Mouse (Mus musculus): ENCODE data around the gene Adamts20. TPM values are rescaled to one million over a fixed set of nuclear protein-coding genes. Genes with fewer than 3 reads are reported as not detected.

Gene Adamts20
- polyA plus RNA-seq, 1 experiment from 2014 or later: 1.6 TPM

DNA sequence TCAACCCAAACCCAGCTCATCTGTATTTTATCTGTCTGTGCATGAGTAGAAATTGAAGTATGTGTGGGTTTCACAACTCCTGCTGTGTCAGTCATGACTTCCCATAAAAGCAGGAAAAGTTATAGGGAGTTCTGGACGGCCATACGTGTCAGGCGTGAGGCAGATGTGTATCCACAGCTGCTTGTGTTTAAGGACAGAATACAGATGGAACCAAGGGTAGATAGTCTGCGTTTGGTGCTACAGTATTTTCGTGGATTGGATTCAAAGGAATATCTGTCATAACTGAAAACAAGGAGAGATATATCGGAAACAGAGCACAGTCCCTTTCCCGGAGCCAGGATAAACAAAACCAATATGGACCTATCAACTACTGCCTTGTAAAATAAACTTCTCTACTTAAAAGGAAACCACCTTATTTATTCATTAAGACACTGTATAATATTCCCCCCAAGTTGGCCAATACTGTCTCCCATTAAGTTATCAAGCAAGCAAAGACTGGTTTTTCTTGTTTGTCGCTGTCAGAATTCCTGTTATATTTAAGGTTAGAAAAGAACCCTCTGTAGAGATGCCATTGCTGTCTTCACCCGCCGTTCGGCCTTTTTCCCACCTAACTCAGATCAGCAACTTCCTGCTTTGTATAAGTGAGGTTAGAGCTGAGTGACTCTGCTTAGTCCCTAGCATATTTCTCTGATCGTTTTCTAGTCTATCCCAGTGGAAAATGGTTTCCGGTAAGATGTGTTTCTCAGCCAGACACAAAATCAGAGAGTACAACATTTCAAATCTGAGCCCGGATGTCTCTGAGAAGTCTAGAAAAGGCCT lies 227.0 kb downstream of the Adamts20 start:
- peak overlapping the region; percentile 82 for H3K27ac ChIP-seq (ENCODE audit: low read length)
- ATAC-seq (ENCODE audit: low read depth): peak; percentile 96
- no peak overlapping the region for H3K4me3 ChIP-seq (ENCODE audit: low read length)
- WGBS: 35% methylated on average over 14 of the region's 14 CpGs
- 0 out of 2 replicates have a peak, but pooled peaks cover 2% of the 10 kb centered on the region for H3K4me1 ChIP-seq (replicated peaks; ENCODE audit: control insufficient read depth, insufficient read depth, low read length)
- H3K27me3 ChIP-seq (ENCODE audit: control insufficient read depth, insufficient read depth, low read depth, low read length): no peaks in the 10 kb centered on the region
- no peaks in the 10 kb centered on the region for H3K36me3 ChIP-seq (ENCODE audit: control insufficient read depth, insufficient read depth, low read length)
- H3K9ac ChIP-seq (ENCODE audit: low read length): no peak overlapping the region
- H3K4me2 ChIP-seq (ENCODE audit: low read depth, low read length): no peak overlapping the region
- H3K9me3 ChIP-seq (ENCODE audit: control insufficient read depth, low read length): no peaks in the 10 kb centered on the region

DNA sequence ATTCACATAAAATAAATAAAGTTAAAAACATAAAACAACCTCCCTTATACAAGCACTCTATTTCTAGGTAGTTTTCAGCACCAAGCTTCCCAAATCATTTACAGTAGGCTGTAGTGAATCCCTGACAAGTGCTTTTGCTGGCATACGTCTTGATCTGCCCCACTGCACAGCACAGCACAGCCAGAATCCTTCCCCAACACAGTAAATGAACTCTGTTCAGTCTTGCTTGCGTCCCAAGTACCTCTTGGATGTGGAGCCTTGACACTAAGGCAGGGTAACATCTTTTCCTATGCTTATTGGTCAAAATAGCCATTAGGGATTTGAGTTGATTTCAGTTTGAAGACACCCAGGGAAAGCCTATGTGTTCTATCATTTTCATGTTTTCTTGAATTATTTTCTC lies 228.5 kb downstream of the Adamts20 start:
- WGBS: 77% methylated on average over 2 of the region's 2 CpGs
- no peaks in the 10 kb centered on the region for H3K9me3 ChIP-seq (ENCODE audit: control insufficient read depth, low read length)
- H3K27ac ChIP-seq (ENCODE audit: low read length): no peak overlapping the region

DNA sequence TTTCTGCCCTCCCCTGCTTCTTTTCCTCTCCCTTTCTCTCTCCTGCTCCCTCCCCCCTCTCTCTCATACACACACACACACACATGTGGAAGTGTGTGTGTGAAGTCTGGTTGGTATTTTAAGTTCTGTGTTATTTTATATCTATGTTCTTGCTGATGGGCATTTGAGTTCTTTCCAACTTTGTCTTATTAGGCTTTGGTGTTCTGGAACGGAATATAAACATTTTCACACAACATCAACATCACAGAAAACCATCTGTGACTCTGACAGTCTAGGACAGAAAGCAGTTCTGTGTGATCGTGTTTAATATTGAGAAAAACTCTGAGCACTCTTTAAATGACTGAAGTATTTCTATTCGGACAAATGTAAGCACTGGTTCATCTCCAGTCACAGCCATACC lies 229.1 kb downstream of the Adamts20 start:
- Histone ChIP-seq H3K4me1 (replicated peaks; ENCODE audit: control insufficient read depth, insufficient read depth, low read length) (0 out of 2 replicates have a peak, but pooled peaks cover 2% of the 10 kb centered on the region), H3K4me3 (ENCODE audit: low read length) (no peak overlapping the region), H3K27me3 (ENCODE audit: control insufficient read depth, insufficient read depth, low read depth, low read length) (no peaks in the 10 kb centered on the region), H3K27ac (ENCODE audit: low read length) (no peak overlapping the region), H3K9me3 (ENCODE audit: control insufficient read depth, low read length) (no peaks in the 10 kb centered on the region), H3K4me2 (ENCODE audit: low read depth, low read length) (no peak overlapping the region), H3K9ac (ENCODE audit: low read length) (no peak overlapping the region), H3K36me3 (ENCODE audit: control insufficient read depth, insufficient read depth, low read length) (no peaks in the 10 kb centered on the region)
- 48% methylated on average over 3 of the region's 3 CpGs for WGBS
- no peak for ATAC-seq (ENCODE audit: low read depth)

More for the DNA sequence above, 228.5 kb downstream of the Adamts20 start:
- Histone ChIP-seq H3K4me1 (replicated peaks; ENCODE audit: control insufficient read depth, insufficient read depth, low read length) (0 out of 2 replicates have a peak, but pooled peaks cover 2% of the 10 kb centered on the region), H3K27me3 (ENCODE audit: control insufficient read depth, insufficient read depth, low read depth, low read length) (no peaks in the 10 kb centered on the region), H3K36me3 (ENCODE audit: control insufficient read depth, insufficient read depth, low read length) (no peaks in the 10 kb centered on the region), H3K4me2 (ENCODE audit: low read depth, low read length) (no peak overlapping the region), H3K4me3 (ENCODE audit: low read length) (no peak overlapping the region), H3K9ac (ENCODE audit: low read length) (no peak overlapping the region)
- no peak for ATAC-seq (ENCODE audit: low read depth)

DNA sequence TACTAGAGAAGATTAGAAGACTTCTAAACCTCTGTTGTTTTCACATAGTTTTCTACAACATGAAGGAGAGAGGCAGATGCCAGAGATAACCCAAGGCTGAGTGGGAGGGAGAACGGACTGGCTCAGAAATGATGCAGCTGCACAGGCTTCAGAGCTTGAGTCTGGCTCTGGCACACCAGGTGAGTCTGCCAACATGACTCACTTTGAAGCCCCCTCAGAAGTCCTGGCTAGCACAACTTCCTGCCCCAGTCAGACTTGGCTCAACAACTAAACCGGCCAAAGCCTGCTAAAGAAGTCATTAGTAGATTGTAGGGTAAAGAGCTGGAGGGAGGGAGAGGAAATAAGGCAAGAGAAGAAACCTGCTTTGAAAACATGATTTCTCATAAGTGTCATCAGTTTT lies 230.0 kb downstream of the Adamts20 start:
- ATAC-seq (ENCODE audit: low read depth): no peak

DNA sequence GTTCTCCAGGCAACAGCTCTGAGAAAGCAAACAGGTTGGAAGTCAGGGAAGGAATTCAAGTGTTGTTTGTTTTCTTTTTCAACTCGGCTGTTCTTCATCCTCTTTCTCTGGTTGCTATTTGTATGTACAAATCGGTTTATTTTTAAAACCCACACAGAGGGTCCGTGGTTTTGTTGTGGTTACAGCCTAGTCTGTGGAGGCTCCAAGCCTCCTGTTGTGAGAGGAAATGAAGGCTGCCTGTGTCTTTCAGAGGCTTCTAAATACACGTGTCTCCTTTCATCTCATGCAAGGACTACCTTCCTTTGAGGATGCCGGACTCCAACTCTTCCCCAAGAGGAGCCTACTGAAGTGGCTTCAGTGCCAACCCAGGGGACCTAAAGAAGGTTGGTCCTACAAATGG lies 234.0 kb downstream of the Adamts20 start:
- H3K4me3 ChIP-seq (ENCODE audit: low read length): no peak overlapping the region
- no peak overlapping the region for H3K27ac ChIP-seq (ENCODE audit: low read length)
- H3K36me3 ChIP-seq (ENCODE audit: control insufficient read depth, insufficient read depth, low read length): no peaks in the 10 kb centered on the region
- H3K9ac ChIP-seq (ENCODE audit: low read length): no peak overlapping the region
- no peaks in the 10 kb centered on the region for H3K4me1 ChIP-seq (replicated peaks; ENCODE audit: control insufficient read depth, insufficient read depth, low read length)
- 24% methylated on average over 5 of the region's 5 CpGs for WGBS
- no peaks in the 10 kb centered on the region for H3K27me3 ChIP-seq (ENCODE audit: control insufficient read depth, insufficient read depth, low read depth, low read length)
- ATAC-seq (ENCODE audit: low read depth): no peak
- H3K4me2 ChIP-seq (ENCODE audit: low read depth, low read length): no peak overlapping the region
- no peaks in the 10 kb centered on the region for H3K9me3 ChIP-seq (ENCODE audit: control insufficient read depth, low read length)

More for the DNA sequence above, 230.0 kb downstream of the Adamts20 start:
- Histone ChIP-seq H3K9me3 (ENCODE audit: control insufficient read depth, low read length) (no peaks in the 10 kb centered on the region), H3K27me3 (ENCODE audit: control insufficient read depth, insufficient read depth, low read depth, low read length) (no peaks in the 10 kb centered on the region), H3K4me2 (ENCODE audit: low read depth, low read length) (no peak overlapping the region), H3K36me3 (ENCODE audit: control insufficient read depth, insufficient read depth, low read length) (no peaks in the 10 kb centered on the region), H3K4me1 (replicated peaks; ENCODE audit: control insufficient read depth, insufficient read depth, low read length) (0 out of 2 replicates have a peak, but pooled peaks cover 2% of the 10 kb centered on the region), H3K9ac (ENCODE audit: low read length) (no peak overlapping the region), H3K4me3 (ENCODE audit: low read length) (no peak overlapping the region), H3K27ac (ENCODE audit: low read length) (no peak overlapping the region)
- WGBS: 63% methylated on average over 2 of the region's 2 CpGs

DNA sequence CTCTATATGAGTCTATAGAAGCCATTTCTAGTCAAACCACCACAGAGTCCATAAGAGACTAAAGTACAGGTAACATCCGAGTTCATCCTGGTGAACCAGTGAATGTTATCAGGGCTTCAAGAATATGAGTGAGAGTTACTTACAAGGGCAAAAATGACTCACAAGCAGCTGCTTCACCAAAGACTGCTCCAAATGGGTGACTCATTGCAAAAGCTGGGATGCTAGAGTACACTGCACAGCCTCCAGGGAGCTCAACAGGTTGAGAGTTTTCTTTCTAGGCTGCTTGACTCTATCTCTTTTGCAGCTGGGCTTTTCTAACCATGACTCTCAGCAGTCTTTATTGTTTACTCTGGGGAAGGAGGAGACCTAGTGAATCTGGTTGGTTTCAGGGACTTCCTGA lies 237.8 kb downstream of the Adamts20 start:
- Histone ChIP-seq H3K9me3 (ENCODE audit: control insufficient read depth, low read length) (no peaks in the 10 kb centered on the region), H3K27me3 (ENCODE audit: control insufficient read depth, insufficient read depth, low read depth, low read length) (no peaks in the 10 kb centered on the region), H3K36me3 (ENCODE audit: control insufficient read depth, insufficient read depth, low read length) (no peaks in the 10 kb centered on the region), H3K4me3 (ENCODE audit: low read length) (no peak overlapping the region), H3K9ac (ENCODE audit: low read length) (no peak overlapping the region), H3K4me2 (ENCODE audit: low read depth, low read length) (no peak overlapping the region), H3K27ac (ENCODE audit: low read length) (no peak overlapping the region), H3K4me1 (replicated peaks; ENCODE audit: control insufficient read depth, insufficient read depth, low read length) (peaks cover 3% of the 10 kb centered on the region)
- 85% methylated on average over 1 of the region's 1 CpGs for WGBS
- no peak for ATAC-seq (ENCODE audit: low read depth)

DNA sequence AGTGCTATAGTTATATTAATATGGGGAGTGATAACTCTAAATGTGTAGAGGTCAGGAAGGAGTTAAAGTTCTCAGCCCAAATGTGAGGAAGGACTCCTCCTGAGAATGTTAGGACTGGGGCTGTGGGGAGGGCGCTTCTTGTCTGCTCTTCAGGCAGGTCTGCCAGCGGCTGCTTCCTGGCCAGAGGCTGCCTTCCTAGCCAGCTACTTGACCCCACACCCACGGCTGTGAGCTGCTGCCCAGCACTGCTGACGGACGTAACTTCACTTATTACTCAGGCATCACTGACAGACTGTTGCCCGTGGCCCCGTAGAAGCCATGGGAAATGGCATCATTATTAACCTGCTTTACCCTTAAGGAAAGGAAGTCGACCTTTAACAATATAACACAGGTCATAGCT lies 242.1 kb downstream of the Adamts20 start:
- Histone ChIP-seq H3K36me3 (ENCODE audit: control insufficient read depth, insufficient read depth, low read length) (no peaks in the 10 kb centered on the region), H3K4me2 (ENCODE audit: low read depth, low read length) (no peak overlapping the region), H3K27ac (ENCODE audit: low read length) (no peak overlapping the region), H3K4me1 (replicated peaks; ENCODE audit: control insufficient read depth, insufficient read depth, low read length) (peaks cover 9% of the 10 kb centered on the region), H3K27me3 (ENCODE audit: control insufficient read depth, insufficient read depth, low read depth, low read length) (no peaks in the 10 kb centered on the region), H3K4me3 (ENCODE audit: low read length) (no peak overlapping the region), H3K9me3 (ENCODE audit: control insufficient read depth, low read length) (no peaks in the 10 kb centered on the region), H3K9ac (ENCODE audit: low read length) (no peak overlapping the region)
- no peak for ATAC-seq (ENCODE audit: low read depth)
- 8% methylated on average over 8 of the region's 8 CpGs for WGBS

DNA sequence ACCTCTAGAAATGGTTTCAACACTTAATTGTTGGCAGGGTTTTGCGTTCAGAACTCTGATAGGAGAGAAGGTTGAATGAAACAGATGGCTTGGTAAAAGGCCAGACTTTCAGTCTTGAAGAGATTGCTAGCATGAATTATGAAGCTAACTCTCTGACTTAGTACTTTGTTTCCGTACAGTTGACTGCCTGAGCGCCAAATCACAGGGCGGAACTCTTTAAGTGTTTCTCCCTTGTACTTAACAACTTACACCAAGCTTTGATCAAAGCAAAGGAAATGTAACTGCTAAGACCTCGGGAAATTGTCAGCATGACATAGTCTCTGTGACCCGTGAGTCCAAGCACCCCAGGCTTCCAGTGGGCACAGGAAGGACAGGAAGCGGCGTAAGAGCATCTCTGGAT lies 244.5 kb downstream of the Adamts20 start:
- H3K9ac ChIP-seq (ENCODE audit: low read length): no peak overlapping the region
- no peaks in the 10 kb centered on the region for H3K36me3 ChIP-seq (ENCODE audit: control insufficient read depth, insufficient read depth, low read length)
- peaks cover 9% of the 10 kb centered on the region for H3K4me1 ChIP-seq (replicated peaks; ENCODE audit: control insufficient read depth, insufficient read depth, low read length)
- no peak overlapping the region for H3K4me3 ChIP-seq (ENCODE audit: low read length)
- no peak overlapping the region for H3K27ac ChIP-seq (ENCODE audit: low read length)
- ATAC-seq (ENCODE audit: low read depth): peak; percentile 31; the same call in 1 of the 2 replicates
- WGBS: 20% methylated on average over 8 of the region's 8 CpGs
- no peaks in the 10 kb centered on the region for H3K27me3 ChIP-seq (ENCODE audit: control insufficient read depth, insufficient read depth, low read depth, low read length)
- no peaks in the 10 kb centered on the region for H3K9me3 ChIP-seq (ENCODE audit: control insufficient read depth, low read length)
- no peak overlapping the region for H3K4me2 ChIP-seq (ENCODE audit: low read depth, low read length)
